In genomic region chr4:138793276-138793675, GRCm38 (mm10) we compare ENCODE assay signal across 9 mouse cellular contexts. TPM values are rescaled to one million over a fixed set of nuclear protein-coding genes. Genes with fewer than 3 reads are reported as not detected.
DNase-seq lines count a peak whose midpoint lies in the region; ATAC-seq and TF ChIP-seq lines count a peak whose summit lies in the region.
"Had no signal": no experiment of that assay in that cellular context is flagged by ENCODE, and none has a peak within 500 bp of the region (broad histone marks: within the 10 kb centered on the region; RNA-seq: fewer than 3 reads in every experiment).

No protein-coding gene starts in this region.

- TF ChIP-seq CTCF in kidney, adult 2 months (conservative IDR thresholded peaks at IDR 0.05; ENCODE audit: insufficient read depth, insufficient read length, low read depth, low read length), result peak; percentile 53
- TF ChIP-seq CTCF in hindbrain, postnatal 0 days (IDR thresholded peaks at IDR 0.05; ENCODE audit: low read depth), result peak; percentile 73
- peak; percentile 79 for TF ChIP-seq CTCF in stomach, postnatal 0 days (IDR thresholded peaks at IDR 0.05; ENCODE audit: low read depth)

- H3K4me3 ChIP-seq in kidney, adult 2 months (ENCODE audit: insufficient read depth, low read depth, low read length), result no peak overlapping the region
- no peak overlapping the region for H3K4me3 ChIP-seq in hindbrain, postnatal 0 days (ENCODE audit: low read length)
- H3K4me3 ChIP-seq in limb, embryonic 12.5 days (replicated peaks), result no peak overlapping the region
- H3K4me3 ChIP-seq in stomach, postnatal 0 days (ENCODE audit: low read depth, low read length), result no peak overlapping the region
- H3K4me3 ChIP-seq: liver, embryonic 13.5 days had no signal

- 0 out of 2 replicates have a peak, but pooled peaks have one; percentile 4 for ATAC-seq in hindbrain, postnatal 0 days
- ATAC-seq in limb, embryonic 12.5 days (ENCODE audit: insufficient number of reproducible peaks, insufficient read depth, low FRiP score, low TSS enrichment, low read depth), result no peak
- ATAC-seq in stomach, postnatal 0 days (ENCODE audit: low FRiP score, low TSS enrichment), result peak; percentile 69

- peak; percentile 50 for DNase-seq in kidney, adult 2 months
- no peak for DNase-seq in kidney, adult 11 months
- DNase-seq in R1 (ENCODE audit: low read depth, low spot score), result peak; percentile 73
- DNase-seq in cerebellum, postnatal 25 days, result peak; percentile 12 to 52
- DNase-seq in hindbrain, postnatal 0 days (ENCODE audit: low spot score), result peak; percentile 67
- peak; percentile 57 for DNase-seq in stomach, postnatal 0 days (ENCODE audit: low spot score)
- no peak for DNase-seq in T-cell, adult 2 months (ENCODE audit: low spot score)
- DNase-seq: liver, embryonic 13.5 days had no signal

- TF ChIP-seq POLR2A in kidney, adult 2 months (IDR thresholded peaks at IDR 0.05; ENCODE audit: low read depth, low read length), result no peak

- WGBS in kidney, adult 2 months, result 66% methylated on average over 2 of the region's 2 CpGs
- 57% methylated on average over 2 of the region's 2 CpGs for WGBS in hindbrain, postnatal 0 days
- WGBS in limb, embryonic 12.5 days, result 65% methylated on average over 2 of the region's 2 CpGs
- WGBS in stomach, postnatal 0 days, result 49% methylated on average over 2 of the region's 2 CpGs

- peaks cover 8% of the 10 kb centered on the region; the same call in 1 of the 2 replicates for H3K4me1 ChIP-seq in kidney, adult 2 months (ENCODE audit: control insufficient read depth, insufficient read depth, low read length)
- no peaks in the 10 kb centered on the region for H3K4me1 ChIP-seq in hindbrain, postnatal 0 days (ENCODE audit: insufficient read depth, low read length)
- peaks cover 5% of the 10 kb centered on the region; the same call in 1 of the 2 replicates for H3K4me1 ChIP-seq in limb, embryonic 12.5 days (replicated peaks)
- no peaks in the 10 kb centered on the region; the same call in 1 of the 2 replicates for H3K4me1 ChIP-seq in stomach, postnatal 0 days (replicated peaks; ENCODE audit: control insufficient read depth, insufficient read depth)
- H3K4me1 ChIP-seq: liver, embryonic 13.5 days had no signal

- H3K27ac ChIP-seq in kidney, adult 2 months (ENCODE audit: insufficient read depth, low read depth, low read length), result no peak overlapping the region
- no peak overlapping the region for H3K27ac ChIP-seq in hindbrain, postnatal 0 days
- peak overlapping the region; percentile 18; the same call in 1 of the 2 replicates for H3K27ac ChIP-seq in limb, embryonic 12.5 days
- no peak overlapping the region for H3K27ac ChIP-seq in stomach, postnatal 0 days (replicated peaks)
- H3K27ac ChIP-seq: liver, embryonic 13.5 days had no signal

- no peak overlapping the region for H3K9ac ChIP-seq in hindbrain, postnatal 0 days (replicated peaks; ENCODE audit: low read length)
- no peak overlapping the region for H3K9ac ChIP-seq in limb, embryonic 12.5 days (replicated peaks)
- H3K9ac ChIP-seq in stomach, postnatal 0 days (ENCODE audit: low read length), result no peak overlapping the region
- H3K9ac ChIP-seq: liver, embryonic 13.5 days had no signal

- H3K4me2 ChIP-seq in hindbrain, postnatal 0 days (ENCODE audit: low read depth, low read length), result no peak overlapping the region
- H3K4me2 ChIP-seq in limb, embryonic 12.5 days, result no peak overlapping the region
- H3K4me2 ChIP-seq in stomach, postnatal 0 days (replicated peaks; ENCODE audit: low read depth), result no peak overlapping the region
- H3K4me2 ChIP-seq: liver, embryonic 13.5 days had no signal

- no peak for TF ChIP-seq EP300 in stomach, postnatal 0 days (optimal IDR thresholded peaks at IDR 0.05)

- H3K36me3 ChIP-seq in kidney, adult 2 months (ENCODE audit: control insufficient read depth, insufficient read depth, low read length), result no peaks in the 10 kb centered on the region
- no peaks in the 10 kb centered on the region for H3K36me3 ChIP-seq in hindbrain, postnatal 0 days (ENCODE audit: insufficient read depth, low read length)
- H3K36me3 ChIP-seq in limb, embryonic 12.5 days, result no peaks in the 10 kb centered on the region
- H3K36me3 ChIP-seq in stomach, postnatal 0 days (ENCODE audit: control insufficient read depth, insufficient read depth, low read length), result no peaks in the 10 kb centered on the region
- H3K36me3 ChIP-seq: liver, embryonic 13.5 days had no signal

- no peaks in the 10 kb centered on the region for H3K9me3 ChIP-seq in hindbrain, postnatal 0 days (ENCODE audit: low read length)
- no peaks in the 10 kb centered on the region for H3K9me3 ChIP-seq in limb, embryonic 12.5 days
- H3K9me3 ChIP-seq in stomach, postnatal 0 days (ENCODE audit: control insufficient read depth, low read length), result no peaks in the 10 kb centered on the region
- H3K9me3 ChIP-seq: liver, embryonic 13.5 days had no signal

- H3K27me3 ChIP-seq in kidney, adult 2 months (replicated peaks; ENCODE audit: control insufficient read depth, insufficient read depth, low read length), result no peaks in the 10 kb centered on the region
- no peaks in the 10 kb centered on the region for H3K27me3 ChIP-seq in hindbrain, postnatal 0 days (ENCODE audit: insufficient read depth, low read length)
- H3K27me3 ChIP-seq in limb, embryonic 12.5 days, result no peaks in the 10 kb centered on the region
- H3K27me3 ChIP-seq in stomach, postnatal 0 days (ENCODE audit: control insufficient read depth, insufficient read depth, low read length), result no peaks in the 10 kb centered on the region
- H3K27me3 ChIP-seq: liver, embryonic 13.5 days had no signal

RNA-seq across cellular contexts. Expression of gene Pla2g2d, which starts 17.7 kb away (rescaled TPM):
- 0.64 and 8.4 TPM in 2 replicates for polyA plus RNA-seq in kidney, adult 2 months (2012; rRNA removed)
- 0.14 and 0.31 TPM in 2 replicates for total RNA-seq in hindbrain, postnatal 0 days (2014; rRNA removed)
- polyA plus RNA-seq in hindbrain, postnatal 0 days (2015; fragmentation: Nextera tagmentation; extraction: Ambion mirVana), result 0.71 and 0.76 TPM in 2 replicates
- polyA plus RNA-seq in limb, embryonic 12.5 days (2016; fragmentation: Nextera tagmentation; extraction: Ambion mirVana), result not detected in 2 replicates
- polyA plus RNA-seq in stomach, postnatal 0 days (2015; fragmentation: Nextera tagmentation; extraction: Ambion mirVana), result 0.21 and 0.27 TPM in 2 replicates
- polyA plus RNA-seq: liver, embryonic 13.5 days had no signal

RNA-seq across cellular contexts. Expression of gene Pla2g2f, which starts 35.9 kb away (rescaled TPM):
- 0.03 TPM in 1 of 2 replicates, not detected in the other for polyA plus RNA-seq in kidney, adult 2 months (2012; rRNA removed)
- total RNA-seq in hindbrain, postnatal 0 days (2014; rRNA removed), result not detected in 2 replicates
- 0.09 and 0.11 TPM in 2 replicates for polyA plus RNA-seq in hindbrain, postnatal 0 days (2015; fragmentation: Nextera tagmentation; extraction: Ambion mirVana)
- polyA plus RNA-seq in limb, embryonic 12.5 days (2016; fragmentation: Nextera tagmentation; extraction: Ambion mirVana), result 0.24 and 0.33 TPM in 2 replicates
- polyA plus RNA-seq in stomach, postnatal 0 days (2015; fragmentation: Nextera tagmentation; extraction: Ambion mirVana), result 8.2 and 8.7 TPM in 2 replicates
- polyA plus RNA-seq: liver, embryonic 13.5 days had no signal

RNA-seq across cellular contexts. Expression of gene Ubxn10, which starts 56.3 kb away (rescaled TPM):
- 5.6 and 6.8 TPM in 2 replicates for polyA plus RNA-seq in kidney, adult 2 months (2012; rRNA removed)
- 6.9 and 8.9 TPM in 2 replicates for total RNA-seq in hindbrain, postnatal 0 days (2014; rRNA removed)
- polyA plus RNA-seq in hindbrain, postnatal 0 days (2015; fragmentation: Nextera tagmentation; extraction: Ambion mirVana), result 3.1 and 3.3 TPM in 2 replicates
- polyA plus RNA-seq in limb, embryonic 12.5 days (2016; fragmentation: Nextera tagmentation; extraction: Ambion mirVana), result 1.0 TPM in 2 replicates
- polyA plus RNA-seq in stomach, postnatal 0 days (2015; fragmentation: Nextera tagmentation; extraction: Ambion mirVana), result 0.64 and 0.81 TPM in 2 replicates

Comparison
In these comparisons a context has a peak if more than half of its experiments do, and no peak if none do; other contexts are left out.
1. DNase-seq: peak in kidney, adult 2 months (single experiment), R1 (single experiment), cerebellum, postnatal 25 days (2 of 2), hindbrain, postnatal 0 days (single experiment) and stomach, postnatal 0 days (single experiment); none in kidney, adult 11 months (single experiment) and T-cell, adult 2 months (single experiment).
2. Peak in every context shown above with its lines, with median percentiles within 50 percentile points of each other: CTCF ChIP-seq.